Mouse (Mus musculus) layer of hippocampus, postnatal 25 days (tissue): ENCODE results near the gene Pcdh15. TPM values are rescaled to one million over a fixed set of nuclear protein-coding genes. Genes with fewer than 3 reads are reported as not detected.

Source experiments
- DNase-seq, 2 experiments: peaks; one replicate each; pipeline ENCODE4 v3.0.0; 2022; ENCODE audit warnings: mixed read lengths in 2 of 2, low spot score in 1 of 2; ENCODE audit errors: extremely low spot score in 1 of 2
- total RNA-seq, 2 experiments: library from RNA; stranded (reverse); gene quantifications; 2 replicates each; pipeline ENCODE4 v1.2.3; 2021

Pcdh15 gene
- total RNA-seq, 2 experiments from 2014 or later = 16.2 to 19.5 TPM

DNA sequence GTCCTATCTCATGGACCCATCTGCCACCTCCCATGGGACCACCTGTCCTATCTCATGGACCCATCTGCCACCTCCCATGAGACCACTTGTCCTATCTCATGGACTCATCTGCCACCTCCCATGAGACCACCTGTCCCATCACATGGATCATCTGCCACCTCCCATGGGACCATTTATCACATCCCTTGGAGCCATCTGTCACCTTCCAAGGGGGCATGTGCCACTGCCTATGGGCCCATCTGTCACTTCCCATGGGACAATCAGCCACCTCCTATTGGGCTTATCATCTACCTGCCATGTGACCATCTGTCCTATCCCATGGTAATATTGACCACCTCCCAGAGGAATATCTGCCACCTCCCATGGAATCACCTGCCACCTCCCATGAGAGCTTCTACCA, 832.0 kb downstream of the Pcdh15 start:
- DNase-seq = no peak

DNA sequence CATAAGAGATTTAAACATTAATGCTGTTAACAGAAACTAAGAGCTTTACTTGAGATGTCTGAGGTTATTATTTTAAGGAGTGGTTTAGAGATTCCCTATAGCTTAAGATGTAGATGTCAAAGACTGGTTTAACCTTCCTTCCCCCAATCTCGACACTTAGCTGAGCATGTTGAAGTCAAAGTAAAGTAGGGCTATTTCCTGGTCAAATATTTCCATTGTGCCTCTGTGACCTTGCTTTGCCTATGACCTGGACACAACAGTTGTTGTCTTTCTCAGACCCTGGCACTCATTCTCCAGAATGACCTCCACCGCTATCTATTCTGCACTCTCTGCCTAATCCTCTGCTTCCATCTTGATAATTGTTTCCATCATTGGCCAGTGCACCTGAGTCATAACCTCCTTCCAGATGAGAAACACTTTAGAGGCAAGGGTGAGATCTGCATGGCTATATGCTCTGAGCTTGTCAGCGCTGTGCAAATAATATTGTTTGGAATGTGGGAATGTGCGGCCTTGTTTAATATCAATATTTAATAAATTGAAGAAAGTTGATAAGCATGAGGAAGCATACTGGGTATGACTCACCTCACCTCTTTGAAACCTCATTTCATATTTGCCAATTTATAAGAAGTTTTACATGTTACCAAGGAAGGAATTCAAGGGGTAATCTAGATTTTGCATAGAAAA, 833.0 kb downstream of the Pcdh15 start:
- DNase-seq = no peak

DNA sequence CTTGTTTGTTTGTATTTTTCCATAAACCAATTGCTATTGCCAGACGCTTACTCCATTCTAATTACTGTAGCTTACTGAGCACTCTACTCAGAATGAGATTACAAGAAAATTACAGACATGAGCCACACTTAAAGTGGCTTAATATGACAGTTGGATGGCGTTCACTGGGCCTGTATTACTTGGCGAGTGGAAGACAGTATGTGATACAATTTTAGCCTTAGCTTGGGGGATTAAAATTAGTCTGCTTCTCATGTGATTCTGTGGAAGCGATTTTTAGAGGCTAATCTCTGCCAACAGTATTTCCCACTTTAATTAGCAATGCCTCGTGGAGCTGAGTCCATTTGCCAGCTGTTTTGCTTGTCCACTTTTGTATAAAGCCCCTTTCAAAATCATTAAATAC, 837.0 kb downstream of the Pcdh15 start:
- DNase-seq = no peak

DNA sequence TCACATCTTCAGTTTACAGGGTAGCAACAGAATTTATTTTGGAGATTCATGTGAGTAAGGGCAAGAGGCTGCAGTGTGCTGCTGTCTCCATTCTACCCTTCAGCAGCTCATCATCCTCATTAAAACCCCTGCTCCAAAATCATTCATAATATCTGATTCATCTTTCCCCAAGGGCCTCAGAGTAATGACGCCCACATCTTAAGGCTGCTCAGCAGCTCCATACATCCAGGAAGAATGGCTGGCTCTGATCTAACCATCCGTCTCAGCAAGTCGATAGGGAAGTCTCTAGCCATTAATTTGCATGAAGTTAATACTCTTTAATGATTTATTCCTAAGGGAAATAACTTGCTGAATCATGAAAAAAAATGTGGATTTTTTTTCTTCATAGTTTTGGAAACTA, 839.8 kb downstream of the Pcdh15 start:
- DNase-seq = no peak

DNA sequence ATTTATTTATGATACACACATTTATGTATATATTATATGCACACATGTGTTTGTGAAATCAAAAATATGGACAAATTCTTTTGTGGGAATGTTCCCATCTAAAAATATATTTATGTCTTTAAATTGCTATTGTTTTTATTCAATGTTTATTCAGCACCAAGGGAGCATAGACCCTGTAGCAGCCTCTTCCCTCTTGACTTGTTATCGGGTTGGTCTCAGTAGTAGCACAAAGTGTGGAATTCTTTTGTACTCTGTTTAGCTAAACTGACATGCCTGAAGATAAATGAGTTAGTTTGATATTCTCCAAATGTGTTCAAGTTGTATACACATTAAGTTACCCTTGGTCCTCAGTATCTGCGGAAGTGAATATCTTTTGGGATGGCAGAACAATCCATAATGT, 848.7 kb downstream of the Pcdh15 start:
- DNase-seq = no peak

DNA sequence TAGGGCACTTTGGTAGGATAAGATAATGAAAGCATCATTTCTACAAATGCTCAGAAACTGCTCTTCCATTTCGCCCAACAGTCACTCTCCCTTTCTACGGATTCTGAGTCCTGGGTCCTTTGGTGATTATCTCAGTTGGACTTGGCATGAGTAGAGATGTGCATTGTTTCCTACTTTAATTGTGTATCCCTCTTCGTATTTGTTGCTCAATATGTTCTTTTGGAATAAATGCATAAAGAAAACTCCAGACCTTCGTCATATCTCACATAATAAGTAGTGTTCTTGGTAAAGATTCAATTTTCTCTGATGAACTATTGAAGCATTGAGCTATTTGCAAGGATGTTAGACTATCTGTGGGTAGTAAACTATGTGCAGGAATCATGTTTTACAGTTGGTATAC, 854.2 kb downstream of the Pcdh15 start:
- DNase-seq = no peak

DNA sequence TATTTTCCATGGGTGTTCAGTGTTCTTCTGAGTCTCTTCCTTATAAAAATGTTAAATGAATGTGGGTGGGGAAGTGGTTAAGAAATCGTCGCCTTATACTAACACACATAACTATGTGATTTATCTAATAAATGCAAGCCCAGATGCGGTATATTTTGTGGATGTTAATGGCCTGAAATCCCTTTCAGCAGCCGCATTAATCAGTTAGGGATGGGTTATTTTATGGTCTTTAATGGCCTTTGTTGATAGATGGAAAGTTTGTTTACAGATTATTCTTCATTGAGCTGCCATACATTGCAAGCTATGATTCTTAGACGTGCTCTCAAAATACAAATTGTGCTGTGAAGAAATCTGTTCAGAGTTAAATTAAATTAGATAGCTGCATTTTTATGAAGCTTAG, 884.9 kb downstream of the Pcdh15 start:
- no peak for DNase-seq

DNA sequence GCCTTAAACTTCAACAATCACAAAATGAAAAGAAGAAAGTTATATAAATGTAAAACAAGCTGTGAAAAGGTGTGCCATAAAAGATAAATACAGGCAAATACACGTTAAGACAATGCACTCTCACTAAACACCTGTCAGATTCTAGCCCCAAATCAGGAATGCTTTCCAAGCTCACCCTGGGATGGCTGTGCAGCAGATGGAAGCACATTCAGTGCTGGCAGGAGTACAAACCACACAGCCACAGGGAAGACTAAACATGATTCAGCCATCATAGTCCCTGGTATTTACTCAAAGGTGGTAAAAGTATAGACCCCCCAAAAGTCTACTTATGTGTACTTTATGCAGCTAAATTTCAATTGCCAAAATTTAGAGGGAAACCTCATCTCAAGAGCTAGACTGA, 909.7 kb downstream of the Pcdh15 start:
- DNase-seq = peak in 1 of 2 experiments; percentile 9

DNA sequence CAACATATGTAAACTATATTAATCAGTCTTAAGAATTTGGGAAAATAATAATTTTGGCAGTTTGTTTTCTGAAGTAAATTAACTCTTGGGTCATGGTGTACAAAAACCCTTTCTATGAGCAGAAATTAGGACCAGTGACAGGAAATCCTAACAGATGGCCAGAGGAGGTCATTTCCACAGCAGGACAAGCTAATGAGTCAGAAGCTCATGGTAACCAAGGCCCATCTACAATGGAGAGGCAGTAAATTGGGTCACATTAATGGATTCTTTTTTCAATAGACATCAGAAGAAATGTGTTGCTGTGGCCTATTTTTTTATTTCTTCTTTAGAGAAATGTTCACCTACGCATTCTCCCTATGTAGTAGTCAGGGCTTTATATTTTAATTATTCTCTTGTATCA, 923.9 kb downstream of the Pcdh15 start:
- DNase-seq = no peak

DNA sequence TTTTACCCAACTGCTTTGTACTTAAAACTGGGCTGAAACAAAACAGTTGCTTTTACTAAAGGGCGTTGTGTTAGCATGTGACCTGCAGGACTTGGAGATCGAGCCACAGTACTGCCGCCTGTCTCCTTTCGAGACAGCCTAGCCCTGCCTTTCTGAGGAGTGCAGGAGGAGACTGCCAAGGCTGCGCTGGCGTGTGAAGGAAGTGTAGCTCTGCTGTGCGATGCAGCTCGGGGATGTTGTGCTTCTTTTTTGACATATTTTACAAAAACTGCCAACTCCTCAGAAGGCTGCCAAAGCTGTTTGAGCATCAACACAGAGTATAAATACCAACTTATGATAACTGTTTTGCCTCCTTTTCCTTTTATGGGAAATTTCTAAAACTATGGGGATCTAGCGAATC, 953.9 kb downstream of the Pcdh15 start:
- DNase-seq = peak in 1 of 2 experiments; percentile 11

DNA sequence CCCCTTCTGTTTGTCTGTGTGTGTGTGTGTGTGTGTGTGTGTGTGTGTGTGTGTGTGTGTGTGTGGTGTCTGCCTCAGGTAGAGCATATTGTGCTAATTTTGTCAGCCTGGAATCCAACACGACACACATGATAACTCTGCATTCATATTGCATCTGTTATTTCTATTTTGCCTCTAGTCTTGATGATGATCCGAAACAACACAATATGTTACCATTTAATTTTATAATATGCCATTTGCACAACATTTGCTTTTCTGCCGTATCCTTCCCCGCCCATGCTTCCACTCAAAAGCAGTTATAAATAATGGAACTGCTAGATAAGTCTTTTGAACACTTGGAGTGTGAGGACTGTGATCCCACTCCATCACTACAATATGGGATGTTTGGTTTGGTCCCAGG, 987.5 kb downstream of the Pcdh15 start:
- DNase-seq = no peak

DNA sequence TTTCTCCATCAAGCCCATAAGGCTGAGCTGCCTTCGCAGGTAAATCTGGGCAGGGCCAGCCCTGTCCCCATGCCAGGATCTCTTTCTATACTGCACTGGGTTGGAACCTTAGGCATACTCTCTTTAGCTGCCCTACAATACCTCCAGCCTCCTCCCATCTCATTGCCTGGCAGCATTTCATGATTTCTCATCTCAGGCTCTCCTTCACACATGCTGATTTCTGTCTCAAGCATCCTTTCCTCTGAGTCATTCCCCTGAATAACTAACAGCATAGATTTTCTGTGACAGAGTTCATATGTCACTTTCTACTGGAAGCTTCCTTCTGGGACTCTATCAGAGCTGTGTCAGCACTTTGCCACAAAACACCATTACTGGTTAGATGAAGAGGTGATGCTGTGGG, 999.2 kb downstream of the Pcdh15 start:
- no peak for DNase-seq

DNA sequence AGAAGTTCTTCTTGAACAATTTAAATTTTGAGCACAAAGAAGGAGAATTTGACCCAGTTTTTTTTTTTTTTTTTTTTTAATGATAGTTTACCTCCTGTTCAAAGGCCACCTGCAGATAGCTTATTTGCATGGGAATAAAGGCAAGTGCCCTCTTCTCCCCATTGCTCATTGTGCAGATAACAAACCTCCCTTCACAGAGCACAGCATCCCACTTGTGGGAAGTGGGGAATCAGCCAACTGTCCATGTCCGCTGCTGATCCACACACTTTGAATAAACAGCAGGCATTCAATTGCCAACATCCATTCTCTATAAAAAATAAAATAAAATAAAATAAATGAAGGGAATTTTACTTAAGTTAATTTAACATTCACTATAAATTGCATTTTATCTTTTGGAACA, 1015.0 kb downstream of the Pcdh15 start:
- DNase-seq = no peak

DNA sequence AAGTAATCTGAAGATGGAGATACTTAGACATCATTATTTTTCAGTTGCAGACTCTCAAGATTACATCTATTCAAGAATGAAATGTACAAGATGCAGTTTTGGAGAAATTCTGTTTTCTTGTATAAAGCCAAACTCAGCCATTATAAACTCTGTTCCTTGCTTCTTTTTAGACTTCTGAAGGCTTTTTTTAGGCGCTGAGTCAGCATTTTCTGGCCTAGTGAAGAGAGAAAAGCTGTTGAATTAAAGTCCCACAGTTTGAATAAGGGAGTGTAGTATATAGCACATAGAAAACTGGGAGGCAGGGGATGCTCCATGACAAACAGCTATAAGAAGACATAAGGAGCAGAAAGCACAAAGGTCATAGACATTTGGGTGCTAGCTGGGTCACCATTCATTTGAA, 1017.7 kb downstream of the Pcdh15 start:
- no peak for DNase-seq

DNA sequence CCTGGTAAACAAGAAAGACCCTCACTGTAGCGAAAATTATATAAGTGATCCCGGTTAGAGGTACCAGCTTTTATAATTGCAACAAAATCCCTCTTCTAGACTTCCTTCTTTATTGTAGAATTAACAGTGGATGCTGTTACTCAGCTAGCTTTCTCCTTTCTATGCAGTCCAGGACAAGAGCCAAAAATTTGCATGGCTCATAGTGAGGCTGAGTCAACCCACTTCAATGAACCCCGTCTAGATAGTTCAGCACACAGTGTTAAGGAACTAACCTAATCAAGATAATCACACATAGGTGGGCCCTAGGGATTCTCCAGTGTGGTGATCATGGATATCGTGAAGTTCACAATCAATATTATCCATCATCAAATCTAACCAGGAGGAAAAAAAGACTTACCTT, 1024.3 kb downstream of the Pcdh15 start:
- no peak for DNase-seq

DNA sequence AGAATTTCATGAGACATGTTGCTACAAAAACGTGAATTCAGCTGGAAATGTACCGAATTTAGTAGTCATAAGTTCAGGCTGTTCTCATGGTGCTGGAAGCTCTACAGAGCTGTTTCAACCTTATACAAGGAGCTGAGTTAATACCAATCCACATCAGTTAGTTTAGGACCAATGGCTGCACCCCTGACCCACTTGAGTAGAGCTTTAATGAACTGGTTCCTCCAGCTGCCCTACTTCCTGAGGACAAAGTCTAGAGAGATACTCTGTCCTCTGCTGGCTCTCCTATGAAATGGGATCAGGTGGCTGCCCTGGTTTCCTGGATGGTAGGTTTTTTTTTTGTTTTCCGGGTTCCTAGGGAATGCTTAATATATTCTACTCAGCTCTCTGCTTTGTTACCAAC, 1030.0 kb downstream of the Pcdh15 start:
- DNase-seq = no peak

DNA sequence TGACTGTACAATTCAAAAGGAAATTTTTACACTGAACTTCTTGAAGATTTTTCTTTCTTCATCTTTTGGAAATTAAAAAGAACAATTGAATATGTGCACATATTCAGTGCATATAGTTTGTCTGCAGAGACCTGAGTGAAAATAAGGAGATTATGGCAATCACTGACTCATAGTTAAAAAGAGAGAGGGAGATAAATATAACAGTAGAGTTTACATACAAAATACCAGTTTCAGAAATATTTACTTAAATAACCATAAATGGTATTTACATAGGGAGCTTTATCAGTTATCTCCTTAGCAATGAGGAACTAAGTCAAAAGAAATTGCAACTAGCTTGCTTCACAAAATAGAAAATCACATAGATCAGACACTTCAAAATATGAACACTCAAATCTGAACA, 1030.5 kb downstream of the Pcdh15 start:
- no peak for DNase-seq

DNA sequence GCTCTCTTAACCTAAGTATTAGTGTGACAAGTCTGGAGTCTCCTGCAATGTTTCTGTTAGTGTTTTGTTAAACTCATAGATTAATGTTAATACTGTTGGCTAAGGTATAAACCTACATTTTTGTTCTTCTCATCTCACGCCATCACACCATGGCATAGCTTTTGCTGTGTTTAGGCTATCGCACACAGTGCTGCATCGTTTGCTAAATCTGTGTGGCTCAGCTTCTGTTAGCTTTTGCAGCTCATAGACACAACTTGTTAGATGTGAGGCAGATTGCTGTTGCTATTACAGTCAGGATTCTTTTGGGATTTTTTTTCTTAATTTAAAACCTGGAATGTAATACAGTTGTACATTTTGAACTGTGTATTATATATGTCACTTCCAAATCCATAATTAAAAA, 1031.7 kb downstream of the Pcdh15 start:
- DNase-seq = no peak

DNA sequence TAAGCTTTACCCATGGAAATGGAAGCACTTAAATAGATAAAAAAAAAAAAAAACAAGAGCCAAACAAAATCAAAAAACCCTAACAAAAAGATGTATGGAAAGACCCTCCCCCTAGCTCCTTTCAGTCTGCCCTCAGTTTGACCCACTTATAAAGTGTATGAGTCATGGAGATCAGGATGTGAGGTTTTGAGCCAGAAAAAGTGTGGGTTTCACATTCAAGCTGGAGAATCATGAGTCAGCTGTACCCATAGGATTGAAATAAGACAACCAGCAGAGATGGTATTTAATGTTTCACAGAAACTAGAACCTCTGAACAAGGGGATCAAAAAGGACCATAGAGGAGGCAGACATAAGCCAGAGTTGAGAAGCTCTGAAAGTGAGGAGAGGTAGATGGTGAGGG, 1048.8 kb downstream of the Pcdh15 start:
- no peak for DNase-seq

DNA sequence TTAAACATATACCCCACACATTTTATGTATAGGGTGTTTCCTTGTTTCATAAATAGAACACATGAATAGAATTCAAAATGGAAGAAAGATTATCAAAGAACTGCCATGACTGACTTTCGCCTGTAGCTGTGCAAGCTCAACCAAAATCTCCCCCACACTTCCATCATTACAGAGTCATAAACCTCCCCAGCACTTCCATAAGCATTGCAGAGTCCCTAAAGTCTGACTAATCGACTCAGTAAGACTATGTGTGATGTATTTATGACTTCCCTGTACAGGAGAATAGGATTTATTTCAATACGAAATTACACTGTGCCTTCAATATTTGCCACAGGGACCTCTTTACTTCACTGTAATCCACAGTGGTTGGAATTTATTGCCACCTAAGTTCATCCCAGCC, 1082.8 kb downstream of the Pcdh15 start:
- no peak for DNase-seq

DNA sequence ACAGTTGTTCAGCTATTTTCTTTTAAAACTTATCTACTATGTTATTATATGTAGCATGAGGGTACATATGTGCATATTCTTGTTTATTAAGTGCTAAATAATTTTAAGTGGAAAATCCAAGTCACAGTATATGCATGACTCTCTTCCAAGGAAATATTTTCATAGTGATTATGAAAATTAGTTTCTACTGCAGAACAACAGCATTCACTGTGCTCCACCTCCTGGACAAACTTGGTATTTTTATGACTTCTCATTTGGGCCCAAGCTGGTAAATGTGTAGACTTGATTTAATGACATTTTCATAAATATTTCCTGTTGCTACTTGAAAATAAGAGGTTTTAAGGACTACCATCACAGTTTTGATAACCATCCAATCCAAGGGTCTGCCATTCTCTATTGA, 1104.5 kb downstream of the Pcdh15 start:
- peak in 1 of 2 experiments; percentile 28 for DNase-seq

DNA sequence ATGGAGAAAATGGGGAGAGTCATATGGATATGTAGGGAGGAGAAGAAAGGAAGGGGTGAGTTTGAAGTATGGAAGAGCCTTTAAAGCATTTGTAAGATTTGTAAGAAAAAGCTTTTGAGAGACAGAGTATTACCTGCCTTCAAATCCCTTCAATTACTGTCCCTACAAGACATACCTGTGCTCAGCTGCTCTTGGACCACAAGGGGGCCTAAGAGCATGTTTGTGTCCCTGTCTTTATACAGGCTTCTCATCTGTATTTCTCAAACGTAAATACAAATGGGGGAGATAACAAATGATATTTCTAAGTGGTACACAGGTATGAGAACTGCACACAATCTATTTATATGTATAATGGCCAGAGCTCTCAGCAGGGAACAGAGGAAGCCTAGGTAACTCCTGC, 1118.1 kb downstream of the Pcdh15 start:
- no peak for DNase-seq

DNA sequence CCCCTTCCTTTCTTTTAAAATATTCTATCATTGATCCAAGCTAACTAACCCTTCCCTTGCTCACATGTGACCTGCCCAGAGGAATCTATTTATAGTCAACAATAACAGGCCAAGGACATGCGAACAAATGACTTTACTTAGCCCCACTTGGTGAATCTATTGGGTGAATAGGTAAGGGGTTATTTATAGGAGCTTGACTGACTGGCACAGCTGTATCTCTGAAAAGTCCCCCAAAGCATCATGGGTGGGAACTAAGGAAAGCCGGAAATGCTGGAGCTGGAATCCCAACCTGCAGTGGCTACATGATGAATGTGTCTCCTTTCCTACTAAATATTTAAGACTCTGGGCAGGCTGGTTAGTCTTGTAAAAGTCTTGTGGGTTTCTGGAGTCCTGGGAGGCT, 1121.3 kb downstream of the Pcdh15 start:
- no peak for DNase-seq
